Mouse (Mus musculus) limb, embryonic 14.5 days (tissue): Measurements from ENCODE around the gene Sec22b. TPM values are rescaled to one million over a fixed set of nuclear protein-coding genes. Genes with fewer than 3 reads are reported as not detected.

Experiments
- ATAC-seq: fragments of 200-750 bp; cut with Nextera tagmentation; 2 replicates; pipeline ENCODE4 v1.8.0; 2017; ENCODE audit warnings: low read depth, moderate number of reproducible peaks, moderate TSS enrichment; ENCODE audit not compliant: low FRiP score
- DNase-seq: peaks from one replicate; pipeline ENCODE4 v3.0.0-alpha.2; 2015; ENCODE audit warnings: low spot score
- H3K27ac ChIP-seq: fragments of 300-500 bp; sonication (generic); replicated peaks from 2 replicates; pipeline ENCODE4 v1.5.1; 2014; ENCODE audit warnings: low read depth, mild to moderate bottlenecking, low read length, moderate library complexity, mixed read lengths
- H3K27me3 ChIP-seq: fragments of 300-500 bp; sonication (generic); 2 replicates; pipeline ENCODE4 v1.6.1; 2014; ENCODE audit warnings: low read length, mixed read lengths; ENCODE audit not compliant: control insufficient read depth, insufficient read depth
- H3K36me3 ChIP-seq: fragments of 300-500 bp; sonication (generic); 2 replicates; pipeline ENCODE4 v1.6.1; 2014; ENCODE audit warnings: mild to moderate bottlenecking, low read length, moderate library complexity, mixed read lengths; ENCODE audit not compliant: control insufficient read depth, insufficient read depth
- H3K4me1 ChIP-seq: fragments of 300-500 bp; sonication (generic); 2 replicates; pipeline ENCODE4 v1.6.1; 2014; ENCODE audit warnings: antibody characterized with exemption, low read length, mixed read lengths; ENCODE audit not compliant: control insufficient read depth, insufficient read depth
- H3K4me2 ChIP-seq: fragments of 300-500 bp; sonication (generic); replicated peaks from 2 replicates; pipeline ENCODE4 v1.6.1; 2014; ENCODE audit warnings: low read depth, mild to moderate bottlenecking, low read length, moderate library complexity; ENCODE audit not compliant: severe bottlenecking
- H3K4me3 ChIP-seq: fragments of 300-500 bp; sonication (generic); replicated peaks from 2 replicates; pipeline ENCODE4 v1.5.1; 2014; ENCODE audit warnings: low read length
- H3K9ac ChIP-seq: fragments of 300-500 bp; sonication (generic); 2 replicates; pipeline ENCODE4 v1.6.1; 2014; ENCODE audit warnings: mild to moderate bottlenecking, low read depth, low read length, moderate library complexity; ENCODE audit not compliant: severe bottlenecking
- H3K9me3 ChIP-seq: fragments of 300-500 bp; sonication (generic); 2 replicates; pipeline ENCODE4 v1.6.1; 2016; ENCODE audit warnings: low read length; ENCODE audit not compliant: control insufficient read depth
- POLR2A ChIP-seq: fragments of 200-500 bp; IDR thresholded peaks from 2 replicates; pipeline ENCODE4 v1.8.0; 2012; ENCODE audit warnings: inconsistent platforms, mild to moderate bottlenecking, moderate library complexity, borderline replicate concordance; ENCODE audit not compliant: insufficient read depth, insufficient read length; ENCODE audit errors: extremely low read depth
- WGBS: fragments of 180-500 bp; shearing (Covaris S2); extraction: QIAGEN DNeasy Blood & Tissue Kit; methylation state at CpG from one replicate; pipeline ENCODE4 v1.1.7; 2014; 5-methylcytosine and 5-hydroxymethylcytosine counted together
- polyA plus RNA-seq, 2 experiments: library from polyadenylated mRNA; depleted of rRNA in 1 of 2; stranded (reverse) in 1 of 2; unstranded in 1 of 2; fragments of >200 nt; fragmentation: Nextera tagmentation in 1 of 2; extraction: Ambion mirVana in 1 of 2; gene quantifications; 2 replicates each; pipeline versions ENCODE4 v1.2.1 to v1.2.3; 2012 to 2014

The Sec22b gene
- polyA plus RNA-seq, 2 experiments = 110 to 194 TPM

DNA sequence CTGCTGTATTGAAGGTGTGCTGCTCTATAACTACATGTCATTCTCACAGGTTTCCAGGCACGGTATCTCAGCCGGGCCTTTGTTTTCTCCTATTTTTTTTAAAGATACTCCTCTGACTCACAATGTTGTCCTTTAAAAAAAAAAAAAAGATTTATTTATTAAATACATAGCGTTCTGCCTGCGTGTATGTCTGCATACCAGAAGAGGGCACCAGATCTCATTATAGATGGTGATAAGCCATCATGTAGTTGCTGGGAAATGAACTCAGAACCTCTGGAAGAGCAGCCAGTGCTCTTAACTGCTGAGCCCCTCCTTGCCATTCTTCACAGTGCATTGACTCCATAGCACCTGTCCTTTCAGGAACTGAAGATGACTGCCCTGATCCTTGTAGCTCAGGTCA, 14.1 kb downstream of the Sec22b start:
- Histone ChIP-seq H3K27me3 (no peaks in the 10 kb centered on the region), H3K27ac (no peak overlapping the region), H3K9me3 (no peaks in the 10 kb centered on the region), H3K4me1 (no peaks in the 10 kb centered on the region), H3K4me2 (no peak overlapping the region), H3K4me3 (no peak overlapping the region), H3K36me3 (peaks cover 74% of the 10 kb centered on the region), H3K9ac (no peak overlapping the region)
- whole genome bisulfite sequencing = 78% methylated on average over 4 of the region's 4 CpGs
- no peak for DNase-seq
- no peak for ATAC-seq
- TF ChIP-seq POLR2A = no peak

GRCm38 (mm10) chr3:97918885-97919550, 18.0 kb downstream of the Sec22b start:
- Histone ChIP-seq H3K27ac (no peak overlapping the region), H3K4me3 (no peak overlapping the region), H3K9ac (no peak overlapping the region), H3K9me3 (no peaks in the 10 kb centered on the region), H3K27me3 (no peaks in the 10 kb centered on the region), H3K4me2 (no peak overlapping the region), H3K36me3 (peaks cover 84% of the 10 kb centered on the region), H3K4me1 (no peaks in the 10 kb centered on the region)
- DNase-seq (no peak), ATAC-seq (no peak)
- 93% methylated on average over 10 of the region's 10 CpGs for WGBS
- no peak for TF ChIP-seq POLR2A

DNA sequence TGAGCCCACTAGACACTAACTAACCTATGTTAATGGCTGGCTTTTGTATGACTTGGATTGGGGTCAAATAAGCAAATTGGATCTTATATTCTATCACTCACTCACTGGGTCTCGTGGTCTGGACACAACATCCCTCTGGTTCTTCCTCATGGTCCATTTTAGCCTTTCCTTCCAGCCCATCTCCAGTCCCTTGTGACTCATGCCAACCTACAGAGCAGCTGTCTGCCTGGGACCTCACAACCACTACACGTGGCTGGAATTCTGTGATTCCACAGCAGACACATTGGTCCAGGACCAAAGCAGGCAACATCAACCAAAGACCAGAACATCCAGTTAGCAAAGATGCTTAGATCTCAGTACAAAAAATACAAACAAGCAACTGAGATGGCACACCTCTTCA, 24.3 kb downstream of the Sec22b start:
- Histone ChIP-seq H3K27ac (no peak overlapping the region), H3K9ac (no peak overlapping the region), H3K4me3 (no peak overlapping the region), H3K4me2 (no peak overlapping the region), H3K9me3 (no peaks in the 10 kb centered on the region), H3K36me3 (peaks cover 34% of the 10 kb centered on the region), H3K27me3 (no peaks in the 10 kb centered on the region), H3K4me1 (peaks cover 5% of the 10 kb centered on the region)
- ATAC-seq (no peak), DNase-seq (no peak)
- no peak for TF ChIP-seq POLR2A
- WGBS = 88% methylated on average over 2 of the region's 2 CpGs

DNA sequence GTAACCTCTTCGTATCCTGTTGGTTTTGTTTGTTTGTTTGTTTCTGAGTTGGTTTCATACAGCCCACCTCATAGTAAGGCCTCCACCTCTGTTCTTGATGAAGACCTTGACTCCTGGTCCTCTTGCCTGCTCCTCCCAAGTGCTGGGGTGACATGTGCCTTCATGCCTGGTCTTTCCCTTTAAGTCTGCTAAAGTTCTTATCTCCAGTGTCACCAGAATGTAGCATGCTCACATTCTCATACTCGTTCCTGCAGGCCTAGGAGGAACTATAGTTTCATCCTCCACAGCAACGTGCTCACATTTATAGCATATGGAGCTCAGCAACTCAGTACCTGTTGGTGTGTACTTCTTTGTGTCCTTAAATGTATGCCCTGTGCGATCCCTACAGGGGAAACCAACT, 26.3 kb downstream of the Sec22b start:
- no peak overlapping the region for H3K9ac ChIP-seq
- ATAC-seq (no peak), DNase-seq (no peak)
- H3K27ac ChIP-seq = no peak overlapping the region
- H3K4me3 ChIP-seq = no peak overlapping the region
- WGBS = 80% methylated on average over 4 of the region's 4 CpGs
- TF ChIP-seq POLR2A = no peak
- H3K9me3 ChIP-seq = no peaks in the 10 kb centered on the region
- H3K36me3 ChIP-seq = peaks cover 16% of the 10 kb centered on the region; the same call in 1 of the 2 replicates
- H3K4me2 ChIP-seq = no peak overlapping the region
- H3K4me1 ChIP-seq = peaks cover 26% of the 10 kb centered on the region
- H3K27me3 ChIP-seq = no peaks in the 10 kb centered on the region

DNA sequence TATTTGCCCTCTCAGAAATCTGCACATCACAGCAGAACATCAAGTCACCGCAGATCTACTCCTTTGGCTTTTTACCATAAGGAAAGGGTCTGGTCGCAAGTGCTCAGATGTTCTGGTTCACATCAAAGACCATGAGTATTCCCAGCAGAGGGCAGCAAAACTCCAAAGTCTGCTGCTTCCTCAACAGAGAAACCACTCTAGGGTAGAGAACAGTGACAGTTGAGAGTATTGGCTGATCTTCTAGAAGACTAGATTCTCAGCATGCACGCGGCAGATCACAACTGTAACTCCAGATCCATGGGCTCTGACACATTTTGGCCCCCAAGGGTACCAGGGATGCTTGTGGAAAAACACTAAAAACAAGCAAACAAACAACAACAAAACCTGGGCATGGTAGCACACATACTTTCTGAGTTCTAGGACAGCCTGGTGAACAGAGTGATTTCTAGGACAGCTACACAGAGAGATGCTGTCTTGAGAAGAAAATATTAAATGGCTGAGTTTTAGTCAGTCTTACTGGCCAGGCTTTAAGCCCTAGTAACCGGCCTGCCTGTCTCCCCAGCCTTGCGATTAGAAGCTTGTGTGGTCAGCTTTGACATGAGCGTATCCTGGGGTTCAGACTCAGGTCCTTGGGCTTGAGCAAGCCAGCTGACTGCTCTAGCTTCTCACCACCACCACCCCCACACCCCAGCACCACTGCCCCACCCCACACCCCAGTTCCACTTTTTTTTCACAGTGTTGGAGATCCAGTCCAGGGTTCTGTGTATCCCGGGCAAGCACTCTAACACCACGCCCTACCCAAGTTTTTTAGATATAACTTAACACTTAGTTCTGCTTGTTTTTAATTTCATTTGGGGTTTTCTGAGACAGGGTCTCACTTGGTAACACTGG, 28.2 kb downstream of the Sec22b start:
- 60% methylated on average over 9 of the region's 9 CpGs for WGBS
- no peaks in the 10 kb centered on the region for H3K9me3 ChIP-seq
- peaks cover 40% of the 10 kb centered on the region for H3K4me1 ChIP-seq
- no peak for TF ChIP-seq POLR2A
- H3K27me3 ChIP-seq = no peaks in the 10 kb centered on the region
- H3K27ac ChIP-seq = no peak overlapping the region
- H3K4me2 ChIP-seq = no peak overlapping the region
- peak; percentile 95 for DNase-seq
- H3K9ac ChIP-seq = no peak overlapping the region
- H3K36me3 ChIP-seq = 0 out of 2 replicates have a peak, but pooled peaks cover 3% of the 10 kb centered on the region
- peak; percentile 65; the same call in 1 of the 2 replicates for ATAC-seq
- no peak overlapping the region for H3K4me3 ChIP-seq
